Mouse (Mus musculus): ENCODE measurements around the gene Il5ra.

DNA sequence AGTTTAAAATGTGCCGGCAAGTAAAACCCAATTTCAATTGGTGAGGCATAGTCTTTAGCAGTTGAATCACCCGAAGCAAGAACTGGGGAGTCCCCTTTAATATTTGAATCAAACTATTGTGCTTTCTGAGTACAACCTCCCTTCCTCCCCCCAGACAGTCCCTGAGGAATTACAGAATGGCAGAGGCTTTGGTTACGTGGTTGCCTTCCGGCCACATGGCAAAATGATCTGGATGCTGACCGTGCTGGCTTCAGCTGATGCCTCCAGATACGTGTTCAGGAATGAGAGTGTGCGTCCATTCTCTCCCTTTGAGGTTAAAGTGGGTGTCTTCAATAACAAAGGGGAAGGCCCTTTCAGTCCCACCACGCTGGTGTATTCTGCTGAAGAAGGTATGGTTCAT lies 73.3 kb downstream of the Il5ra start:
- TF ChIP-seq TAL1 (IDR thresholded peaks at IDR 0.05; ENCODE audit: low read length): no peak
- no peak for TF ChIP-seq GATA1 (IDR thresholded peaks at IDR 0.05; ENCODE audit: low read length)

All from erythroblast, embryonic 14.5 days (primary cell).